Mouse (Mus musculus) testis, adult 10 weeks (tissue): ENCODE results near the gene Il6st. TPM values are rescaled to one million over a fixed set of nuclear protein-coding genes. Genes with fewer than 3 reads are reported as not detected.

Experiments used
- polyA plus RNA-seq: library from polyadenylated mRNA; stranded (reverse); fragments of 350-450 nt; fragmentation: Illumina TruSeq; extraction: RNeasy Lipid Tissue Mini Kit (QIAGEN cat#74804); gene quantifications from one replicate; pipeline ENCODE4 v1.2.3, GENCODE M21; 2014; ENCODE audit warnings: low read depth, low replicate concordance

Gene Il6st
- polyA plus RNA-seq, result 15.0 TPM

DNA sequence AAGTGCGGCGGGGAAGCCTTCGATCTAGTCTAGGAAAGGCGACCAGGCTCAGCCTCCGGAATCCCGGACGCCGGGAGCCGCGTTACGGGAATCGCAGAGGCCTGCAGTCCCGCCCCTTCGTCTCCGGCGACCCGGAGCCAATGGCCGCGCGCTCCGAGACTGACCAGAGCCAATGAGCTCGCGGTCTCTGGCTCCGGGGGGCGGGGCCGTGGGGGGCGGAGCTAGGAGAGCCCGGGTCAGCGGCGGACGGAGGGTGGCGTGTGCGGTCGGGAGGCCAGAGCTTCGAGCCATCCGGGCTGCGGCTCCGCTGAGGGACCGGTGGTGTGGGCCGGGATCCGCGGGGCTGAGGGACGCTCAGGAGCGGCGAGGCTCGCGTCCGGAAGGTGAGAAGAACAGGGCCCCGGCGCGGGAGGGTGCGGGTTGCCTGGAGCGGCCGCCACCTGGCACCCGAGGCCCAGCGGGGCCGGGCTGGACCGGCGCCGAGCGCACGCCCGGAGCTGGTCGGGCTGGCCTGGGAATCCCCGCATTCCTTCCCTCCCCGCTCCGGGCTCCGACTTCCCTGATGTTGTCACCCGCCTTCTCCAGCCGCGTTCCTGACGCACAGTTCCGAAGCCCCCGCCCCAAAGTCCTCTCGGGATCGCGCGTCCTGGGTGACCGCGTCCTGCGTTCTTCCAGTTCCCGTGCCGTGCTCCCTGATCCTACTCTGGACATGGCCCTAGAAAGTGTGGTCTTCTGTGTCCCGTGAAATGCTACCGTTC lies at the start of gene Il6st:
Gene Il6st (plus strand): TSS at position 203 of the 758 bp plus-strand sequence.

Other genes with a start within 250 kb of the Il6st start
- 10.3 TPM for gene Ankrd55, start 175.6 kb upstream of the Il6st start, polyA plus RNA-seq
- gene Il31ra, start 130.3 kb downstream of the Il6st start, polyA plus RNA-seq, result 0.48 TPM
- 850 TPM for gene Ddx4, start 188.4 kb downstream of the Il6st start, polyA plus RNA-seq
- gene Slc38a9, start 196.7 kb downstream of the Il6st start, polyA plus RNA-seq, result 56.6 TPM